Mouse (Mus musculus): ENCODE measurements around the gene Litaf. TPM values are rescaled to one million over a fixed set of nuclear protein-coding genes. Genes with fewer than 3 reads are reported as not detected.

The Litaf gene
- polyA plus RNA-seq, 1 experiment from 2014 or later: 53.6 TPM

DNA sequence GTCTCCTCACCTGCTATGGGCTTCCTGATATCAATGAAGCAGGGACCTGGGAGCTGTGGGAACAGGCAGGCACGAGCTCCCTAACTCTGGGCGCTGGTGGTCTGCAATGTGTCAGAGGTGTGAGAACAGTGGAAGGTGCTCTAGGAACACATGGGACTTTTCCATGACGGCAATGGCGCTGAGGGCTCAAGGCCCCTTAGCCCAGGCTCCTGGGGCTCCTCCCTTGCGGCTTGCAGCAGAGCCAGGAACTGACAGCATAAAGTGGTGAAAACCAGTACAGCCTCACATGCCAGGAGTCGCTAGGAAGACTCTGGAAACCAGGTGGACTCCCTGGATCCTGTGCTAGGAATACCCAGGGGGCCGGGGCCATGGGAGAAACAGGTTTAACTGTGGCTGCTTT, 155.4 kb downstream of the Litaf start:
- Histone ChIP-seq H3K36me3 (replicated peaks) (no peaks in the 10 kb centered on the region), H3K9me3 (no peaks in the 10 kb centered on the region), H3K4me3 (replicated peaks) (no peak overlapping the region), H3K27ac (no peak overlapping the region), H3K9ac (no peak overlapping the region), H3K4me2 (no peak overlapping the region), H3K27me3 (no peaks in the 10 kb centered on the region), H3K4me1 (no peaks in the 10 kb centered on the region)
- WGBS: 88% methylated on average over 7 of the region's 7 CpGs
- no peak for ATAC-seq (ENCODE audit: low FRiP score)

Small RNA genes lying within 50 kb of the gene (microRNA-seq; reads per million reads assigned to microRNA genes)
- not detected for gene Gm26268

Other genes with a start within 250 kb of the Litaf start
- 3.1 and 4.0 TPM in 2 replicates for gene Rmi2, start 231.1 kb downstream of the Litaf start, polyA plus RNA-seq (2016; fragmentation: Nextera tagmentation; extraction: Ambion mirVana)
- gene Snn, start 5.2 kb downstream of the Litaf start, polyA plus RNA-seq (2016; fragmentation: Nextera tagmentation; extraction: Ambion mirVana): 102 and 104 TPM in 2 replicates
- 28.3 and 30.9 TPM in 2 replicates for gene Txndc11, start 68.5 kb upstream of the Litaf start, polyA plus RNA-seq (2016; fragmentation: Nextera tagmentation; extraction: Ambion mirVana)
- gene Zc3h7a, start 110.2 kb upstream of the Litaf start, polyA plus RNA-seq (2016; fragmentation: Nextera tagmentation; extraction: Ambion mirVana): 91.5 and 106 TPM in 2 replicates
- 220 and 228 TPM in 2 replicates for gene Rsl1d1, start 137.2 kb upstream of the Litaf start, polyA plus RNA-seq (2016; fragmentation: Nextera tagmentation; extraction: Ambion mirVana)
- 103 and 104 TPM in 2 replicates for gene Gspt1, start 188.2 kb upstream of the Litaf start, polyA plus RNA-seq (2016; fragmentation: Nextera tagmentation; extraction: Ambion mirVana)
- not detected in 2 replicates for gene Tnfrsf17, start 247.7 kb upstream of the Litaf start, polyA plus RNA-seq (2016; fragmentation: Nextera tagmentation; extraction: Ambion mirVana)